Mouse (Mus musculus) B cell, adult 2 months (primary cell): ENCODE measurements around the gene Fanca.
"Not testable (repeated sequence)": the region's sequence is repeated elsewhere in the genome, so short reads cannot be mapped to it uniquely, and the experiment has no call there.

ENCODE experiments used
- DNase-seq, 2 experiments: peaks; one replicate each; pipeline ENCODE4 v3.0.0; 2022

The Fanca gene

DNA sequence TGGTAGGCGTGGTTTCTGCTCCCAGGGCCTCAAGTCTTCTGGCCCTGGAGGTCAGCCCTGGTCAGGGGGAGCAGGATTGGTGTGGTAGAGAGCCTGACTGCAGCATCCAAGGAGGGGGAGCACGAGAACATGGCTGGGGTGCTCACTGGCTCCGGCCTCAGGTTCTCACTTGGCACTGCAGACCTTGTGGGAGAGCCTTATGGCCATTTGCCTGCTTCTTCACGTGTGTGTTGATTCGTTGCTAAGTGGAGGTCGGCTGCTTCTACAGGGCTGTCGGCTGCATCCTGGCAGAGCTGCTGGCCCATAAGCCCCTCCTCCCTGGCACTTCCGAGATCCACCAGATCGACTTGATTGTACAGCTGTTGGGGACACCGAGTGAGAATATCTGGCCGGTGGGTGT lies 88.0 kb downstream of the Fanca start:
- not testable (repeated sequence) for DNase-seq

DNA sequence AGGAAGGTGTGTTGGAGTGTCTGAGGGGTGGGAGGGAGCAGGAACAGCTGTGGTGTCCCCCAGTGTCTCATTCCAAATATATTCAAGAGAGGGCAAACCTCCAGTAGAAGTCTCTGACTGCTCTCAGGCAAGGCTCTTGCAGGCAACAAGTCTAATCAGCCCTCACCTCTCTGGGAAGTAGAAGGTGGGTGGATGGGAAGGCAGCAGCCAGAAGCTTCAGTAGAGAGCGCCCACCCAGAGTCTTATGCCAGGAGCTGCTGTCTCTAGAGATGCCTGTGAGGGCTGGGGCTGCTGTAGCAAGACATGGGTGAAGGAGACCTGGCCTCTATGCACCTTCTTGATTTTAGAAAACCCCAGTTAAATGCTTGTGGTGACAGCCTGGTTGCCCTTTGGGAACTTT lies 90.0 kb downstream of the Fanca start:
- DNase-seq: no peak

DNA sequence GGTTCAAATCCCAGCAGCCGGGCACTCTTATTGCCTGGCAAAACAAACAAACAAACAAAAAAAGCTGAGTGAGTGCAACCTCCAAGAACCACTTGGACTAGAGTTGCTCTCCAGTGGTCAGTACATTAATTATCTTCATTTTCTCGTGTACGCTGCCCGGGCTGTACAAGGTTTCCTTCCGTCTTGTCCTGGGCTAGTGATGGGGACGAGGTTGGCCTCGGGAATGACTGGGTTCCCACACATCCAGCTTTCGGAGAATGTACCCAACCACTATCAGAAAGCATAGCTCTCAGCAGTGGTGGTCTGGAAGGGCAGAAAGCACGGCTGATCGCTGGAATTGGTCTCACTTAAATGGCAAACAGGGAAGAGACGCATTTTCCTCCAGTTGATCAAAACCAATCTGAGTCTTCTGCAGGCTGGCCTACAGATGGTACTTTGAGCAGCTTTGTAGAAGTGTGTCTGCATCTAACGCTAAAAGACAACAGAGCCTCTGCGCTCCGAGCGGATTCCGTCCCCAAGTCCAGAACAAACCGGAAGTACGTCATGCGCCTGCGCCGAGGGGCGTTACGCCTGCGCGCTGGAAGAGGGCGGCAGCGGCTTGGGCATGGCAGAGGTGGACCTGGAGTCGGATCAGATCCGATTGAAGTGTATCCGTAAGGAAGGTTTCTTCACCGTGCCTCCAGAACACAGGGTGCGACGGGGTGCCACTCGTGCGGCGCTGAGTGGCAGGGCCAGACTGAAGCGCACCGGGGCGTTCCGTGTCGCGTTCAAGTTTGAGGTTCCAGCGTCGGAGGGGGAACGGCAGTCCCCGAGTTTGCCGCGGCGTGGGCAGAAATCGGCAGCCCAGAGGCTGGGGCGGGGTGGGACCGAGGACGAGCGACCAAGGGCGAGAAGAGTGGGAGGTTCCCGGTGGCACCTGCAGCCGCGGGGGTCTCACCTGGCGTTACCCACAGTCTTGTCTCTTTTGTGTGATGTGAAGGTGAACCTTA lies 93.8 kb downstream of the Fanca start, which contains the start of gene Cdk10:
Gene Cdk10, plus strand, starts transcription at position 565 of the 989 bp plus-strand sequence.
- peak; percentile 92 to 94 for DNase-seq

DNA sequence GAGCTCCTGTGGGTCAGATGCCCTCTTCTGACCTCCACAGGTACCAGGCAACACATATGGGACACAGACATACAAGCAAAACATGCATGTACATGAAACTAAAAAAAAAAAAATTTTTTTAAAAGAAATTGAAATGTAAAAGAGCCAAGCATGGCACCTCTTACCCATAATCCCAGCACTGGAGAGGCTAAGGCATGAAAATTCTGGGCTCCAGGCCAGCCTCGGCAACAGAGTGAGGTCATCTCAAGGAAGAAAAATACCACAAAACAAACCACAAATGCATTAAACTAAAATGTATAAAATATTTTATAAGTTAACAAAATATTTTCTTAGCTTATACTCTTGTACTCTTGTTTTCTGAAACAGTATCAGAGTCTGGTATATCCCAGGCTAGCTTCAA lies 97.5 kb downstream of the Fanca start:
- no peak for DNase-seq
